Mouse (Mus musculus) neural tube, embryonic 11.5 days (tissue): ENCODE results near the gene Rbpj. TPM values are rescaled to one million over a fixed set of nuclear protein-coding genes. Genes with fewer than 3 reads are reported as not detected.
"Not testable (repeated sequence)": the region's sequence is repeated elsewhere in the genome, so short reads cannot be mapped to it uniquely, and the experiment has no call there.

Experiments
- ATAC-seq: fragments of 200-750 bp; cut with Nextera tagmentation; 2 replicates; pipeline ENCODE4 v1.8.0; 2017; ENCODE audit warnings: moderate number of reproducible peaks, mild to moderate bottlenecking, moderate TSS enrichment, moderate library complexity; ENCODE audit not compliant: insufficient read depth, low FRiP score, low TSS enrichment
- DNase-seq: peaks from one replicate; pipeline ENCODE4 v3.0.0-alpha.2; 2015; ENCODE audit warnings: low spot score
- H3K27ac ChIP-seq: fragments of 300-500 bp; sonication (generic); 2 replicates; pipeline ENCODE4 v1.5.1; 2014; ENCODE audit warnings: low read depth, mild to moderate bottlenecking, low read length
- H3K27me3 ChIP-seq: fragments of 300-500 bp; sonication (generic); 2 replicates; pipeline ENCODE4 v1.6.1; 2014; ENCODE audit warnings: mild to moderate bottlenecking, low read length, mixed read lengths; ENCODE audit not compliant: control insufficient read depth, insufficient read depth
- H3K36me3 ChIP-seq: fragments of 300-500 bp; sonication (generic); 2 replicates; pipeline ENCODE4 v1.6.1; 2014; ENCODE audit warnings: mild to moderate bottlenecking, low read length, moderate library complexity, mixed read lengths; ENCODE audit not compliant: control insufficient read depth, insufficient read depth
- H3K4me1 ChIP-seq: fragments of 300-500 bp; sonication (generic); 2 replicates; pipeline ENCODE4 v1.6.1; 2014; ENCODE audit warnings: low read length, mixed read lengths; ENCODE audit not compliant: control insufficient read depth, insufficient read depth
- H3K4me2 ChIP-seq: fragments of 300-500 bp; sonication (generic); 2 replicates; pipeline ENCODE4 v1.6.1; 2014; ENCODE audit warnings: low read depth, mild to moderate bottlenecking, moderate library complexity
- H3K4me3 ChIP-seq: fragments of 300-500 bp; sonication (generic); 2 replicates; pipeline ENCODE4 v1.5.1; 2014; ENCODE audit warnings: low read depth, low read length
- H3K9ac ChIP-seq: fragments of 300-500 bp; sonication (generic); 2 replicates; pipeline ENCODE4 v1.6.1; 2014; ENCODE audit warnings: mild to moderate bottlenecking, low read length
- H3K9me3 ChIP-seq: fragments of 300-500 bp; sonication (generic); 2 replicates; pipeline ENCODE4 v1.6.1; 2016; ENCODE audit warnings: low read length; ENCODE audit not compliant: control insufficient read depth
- WGBS: fragments of 180-500 bp; shearing (Covaris S2); extraction: QIAGEN DNeasy Blood & Tissue Kit; methylation state at CpG from one replicate; pipeline ENCODE4 v1.1.7; 2014; 5-methylcytosine and 5-hydroxymethylcytosine counted together
- polyA plus RNA-seq: library from polyadenylated mRNA; unstranded; fragments of >200 nt; fragmentation: Nextera tagmentation; extraction: Ambion mirVana; gene quantifications from 2 replicates; pipeline ENCODE4 v1.2.1, GENCODE M21; 2014

Gene Rbpj
- polyA plus RNA-seq, 1 experiment from 2014 or later, result 59.4 TPM

DNA sequence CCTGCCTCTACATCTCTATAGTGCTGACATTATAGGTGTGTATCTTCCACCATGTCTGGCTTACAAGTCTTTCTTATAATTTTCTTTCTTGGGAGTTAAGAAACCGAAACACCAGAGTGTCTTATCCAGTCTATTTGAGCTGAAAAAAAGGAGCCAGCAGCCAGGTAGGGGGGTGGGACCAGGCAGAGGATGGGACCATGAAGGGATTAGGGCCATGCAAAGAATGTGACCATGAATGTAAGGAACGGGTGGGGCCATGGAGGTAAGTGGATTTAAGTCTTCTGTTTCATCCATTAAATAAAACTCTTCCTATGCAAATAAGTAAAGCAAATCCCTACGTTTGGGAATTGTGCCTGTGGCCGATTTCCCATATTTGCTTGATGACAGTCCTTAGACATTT is 78.0 kb downstream of the Rbpj start:
- no peak overlapping the region for H3K27ac ChIP-seq
- WGBS, result 87% methylated on average over 4 of the region's 4 CpGs
- no peak overlapping the region for H3K4me3 ChIP-seq
- no peak overlapping the region for H3K9ac ChIP-seq
- H3K9me3 ChIP-seq, result no peaks in the 10 kb centered on the region
- ATAC-seq, result no peak
- DNase-seq, result no peak
- no peaks in the 10 kb centered on the region for H3K27me3 ChIP-seq
- no peaks in the 10 kb centered on the region for H3K36me3 ChIP-seq
- H3K4me2 ChIP-seq, result no peak overlapping the region
- H3K4me1 ChIP-seq, result no peaks in the 10 kb centered on the region

DNA sequence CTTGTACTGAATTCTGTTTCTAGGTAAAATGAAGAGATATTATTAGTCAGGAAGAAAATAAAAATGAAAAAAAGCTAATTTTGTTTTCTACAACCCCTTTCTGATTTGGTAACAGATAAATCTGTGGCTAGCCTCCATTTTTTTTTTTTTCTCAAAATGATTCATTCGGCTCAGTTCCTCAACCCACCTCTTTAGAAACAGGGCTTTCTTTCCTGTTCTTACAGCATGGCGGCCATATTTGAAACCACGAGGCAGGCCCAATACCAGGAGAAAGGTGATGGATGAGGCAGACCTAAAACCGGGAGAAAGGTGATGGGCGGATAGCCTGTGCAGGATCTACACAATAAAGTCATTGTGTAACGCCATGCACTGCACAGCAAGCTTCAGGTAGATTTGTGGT is 80.5 kb downstream of the Rbpj start:
- Histone ChIP-seq H3K36me3 (no peaks in the 10 kb centered on the region), H3K4me3 (no peak overlapping the region), H3K9me3 (no peaks in the 10 kb centered on the region), H3K27me3 (no peaks in the 10 kb centered on the region), H3K4me2 (no peak overlapping the region), H3K27ac (no peak overlapping the region), H3K9ac (no peak overlapping the region), H3K4me1 (no peaks in the 10 kb centered on the region)
- no peak for ATAC-seq
- no peak for DNase-seq
- WGBS, result 92% methylated on average over 6 of the region's 6 CpGs

DNA sequence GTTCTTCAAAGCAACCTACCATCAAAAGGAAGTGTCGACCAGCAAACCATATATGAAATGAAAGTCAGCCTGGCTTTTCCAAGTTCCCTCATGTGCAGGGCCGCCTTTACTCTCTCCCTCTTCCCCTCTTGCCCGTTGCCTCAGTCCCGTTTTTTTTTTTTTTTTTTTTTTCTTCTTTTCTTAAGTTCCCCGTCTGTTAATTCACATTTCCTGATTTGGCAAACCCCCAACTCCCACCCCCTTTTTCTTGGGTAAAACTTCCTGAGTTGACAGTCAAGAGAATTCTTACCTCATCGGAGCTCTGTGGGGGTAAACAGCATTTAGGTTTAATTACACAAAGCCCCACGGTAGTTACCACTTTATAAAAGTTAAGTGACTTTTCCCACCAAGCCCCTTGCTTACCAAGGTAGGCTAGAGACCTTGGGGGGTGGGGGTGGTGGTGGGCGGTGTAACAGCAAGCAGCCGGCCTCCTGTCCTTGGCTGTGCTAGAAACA is 81.1 kb downstream of the Rbpj start:
- DNase-seq (no peak), ATAC-seq (no peak)
- Histone ChIP-seq H3K27ac (no peak overlapping the region), H3K27me3 (no peaks in the 10 kb centered on the region), H3K4me1 (no peaks in the 10 kb centered on the region), H3K36me3 (no peaks in the 10 kb centered on the region), H3K4me3 (no peak overlapping the region), H3K4me2 (no peak overlapping the region), H3K9ac (no peak overlapping the region), H3K9me3 (no peaks in the 10 kb centered on the region)
- 78% methylated on average over 9 of the region's 9 CpGs for WGBS

DNA sequence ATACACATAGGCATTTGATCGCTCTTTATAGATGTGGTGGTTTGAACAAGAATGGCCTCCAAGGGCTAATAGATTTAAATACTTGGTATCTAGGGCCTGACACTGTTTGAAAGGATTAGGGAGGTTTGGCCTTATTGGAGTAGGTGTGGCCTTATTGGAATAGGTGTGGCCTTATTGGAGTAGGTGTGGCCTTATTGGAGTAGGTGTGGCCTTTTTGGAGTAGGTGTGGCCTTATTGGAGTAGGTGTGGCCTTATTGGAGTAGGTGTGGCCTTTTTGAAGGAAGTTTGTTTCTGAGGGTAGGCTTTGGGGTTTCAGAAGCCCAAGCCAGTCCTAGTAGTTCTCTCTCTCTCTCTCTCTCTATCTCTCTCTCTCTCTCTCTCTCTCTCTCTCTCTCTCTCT is 84.4 kb downstream of the Rbpj start:
- 100% methylated on average over 1 of the region's 1 CpGs for WGBS
- not testable (repeated sequence) for H3K9me3 ChIP-seq, H3K36me3 ChIP-seq, H3K27ac ChIP-seq, H3K27me3 ChIP-seq, H3K4me3 ChIP-seq, H3K4me1 ChIP-seq, DNase-seq, ATAC-seq, H3K9ac ChIP-seq, H3K4me2 ChIP-seq

DNA sequence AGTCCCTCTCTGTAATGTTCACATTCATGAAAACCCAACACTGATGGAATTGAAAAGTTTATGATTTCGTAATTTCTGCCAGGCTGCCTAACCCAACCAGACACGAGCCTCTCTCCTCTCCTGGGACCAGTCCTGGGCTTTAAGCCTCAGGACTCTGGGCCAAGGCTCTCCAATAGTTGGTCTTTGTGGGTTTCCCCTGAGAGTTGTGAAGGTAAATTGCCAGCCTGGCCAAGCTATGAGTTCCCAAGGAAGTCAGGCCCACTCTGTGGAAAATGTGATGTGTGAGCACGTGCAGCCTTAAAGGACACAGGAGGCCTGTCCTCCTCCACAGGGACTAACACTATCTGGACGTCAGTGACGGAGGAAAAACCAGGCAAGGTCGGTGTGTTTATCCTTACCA is 85.4 kb downstream of the Rbpj start:
- H3K36me3 ChIP-seq, result no peaks in the 10 kb centered on the region
- H3K9ac ChIP-seq, result no peak overlapping the region
- no peak for DNase-seq
- no peak for ATAC-seq
- H3K27ac ChIP-seq, result no peak overlapping the region
- H3K4me1 ChIP-seq, result no peaks in the 10 kb centered on the region
- no peaks in the 10 kb centered on the region for H3K9me3 ChIP-seq
- no peak overlapping the region for H3K4me2 ChIP-seq
- no peaks in the 10 kb centered on the region for H3K27me3 ChIP-seq
- no peak overlapping the region for H3K4me3 ChIP-seq
- 81% methylated on average over 6 of the region's 6 CpGs for WGBS

DNA sequence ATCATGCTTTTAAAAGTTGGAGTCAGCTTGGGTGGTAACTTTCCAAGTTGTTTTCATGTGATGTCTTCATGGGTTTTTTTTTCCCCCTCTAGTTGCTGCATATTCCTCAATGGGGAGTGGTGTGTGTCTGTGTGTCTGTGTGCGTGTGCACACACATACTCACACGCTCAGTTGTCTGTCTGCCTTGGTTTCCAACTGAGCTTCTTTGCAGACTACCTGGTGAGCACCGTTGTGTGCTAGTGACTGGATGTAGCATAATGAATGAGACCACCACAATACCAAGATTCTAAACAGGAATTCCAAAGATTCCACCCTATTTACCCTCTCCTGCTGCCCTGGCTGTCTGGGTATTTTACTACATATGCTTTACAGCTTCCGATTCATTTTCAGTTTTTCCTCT is 86.0 kb downstream of the Rbpj start:
- H3K36me3 ChIP-seq, result no peaks in the 10 kb centered on the region
- no peak overlapping the region for H3K9ac ChIP-seq
- ATAC-seq, result no peak
- no peaks in the 10 kb centered on the region for H3K9me3 ChIP-seq
- no peak for DNase-seq
- H3K4me2 ChIP-seq, result no peak overlapping the region
- 62% methylated on average over 4 of the region's 4 CpGs for WGBS
- H3K27me3 ChIP-seq, result no peaks in the 10 kb centered on the region
- H3K4me1 ChIP-seq, result no peaks in the 10 kb centered on the region
- H3K4me3 ChIP-seq, result no peak overlapping the region
- H3K27ac ChIP-seq, result no peak overlapping the region

DNA sequence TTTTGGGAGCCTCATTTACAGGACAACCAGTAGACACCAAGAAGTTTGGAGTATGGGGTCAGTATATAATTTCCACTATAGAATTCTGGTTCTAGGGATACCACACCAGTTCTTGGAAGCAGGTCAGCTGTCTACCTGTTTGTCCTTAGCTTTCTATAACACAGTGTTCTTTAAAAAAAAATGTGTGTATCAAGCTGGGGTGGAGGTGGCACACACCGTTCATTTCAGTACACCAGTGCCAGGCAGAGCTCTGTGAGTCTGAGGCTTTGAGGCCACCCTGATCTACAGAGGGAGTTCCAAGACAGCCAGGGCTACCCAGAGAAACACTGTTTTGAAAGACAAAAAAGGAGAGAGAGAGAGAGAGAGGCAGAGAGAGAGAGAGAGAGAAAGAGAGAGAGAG is 87.3 kb downstream of the Rbpj start:
- Histone ChIP-seq H3K9ac (no peak overlapping the region), H3K36me3 (no peaks in the 10 kb centered on the region), H3K4me3 (no peak overlapping the region), H3K4me2 (no peak overlapping the region), H3K9me3 (no peaks in the 10 kb centered on the region), H3K27ac (no peak overlapping the region), H3K27me3 (no peaks in the 10 kb centered on the region), H3K4me1 (no peaks in the 10 kb centered on the region)
- 88% methylated on average over 1 of the region's 1 CpGs for WGBS
- DNase-seq (no peak), ATAC-seq (no peak)

DNA sequence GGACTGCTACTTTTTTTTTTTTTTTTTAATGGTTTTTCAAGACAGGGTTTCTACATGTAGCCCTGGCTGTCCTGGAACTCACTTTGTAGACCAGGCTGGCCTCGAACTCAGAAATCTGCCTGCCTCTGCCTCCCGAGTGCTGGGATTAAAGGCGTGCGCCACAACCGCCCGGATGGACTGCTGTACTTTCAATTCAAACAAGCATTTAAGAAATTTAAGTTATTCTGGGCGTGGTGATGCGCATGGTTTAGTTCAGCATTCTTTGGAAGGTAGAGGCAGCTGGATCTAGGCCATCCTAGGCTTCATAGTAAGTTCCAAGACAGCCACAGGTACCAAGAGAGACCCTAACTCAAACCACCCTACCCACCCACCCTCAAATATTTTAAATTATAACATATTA is 88.2 kb downstream of the Rbpj start:
- no peak for DNase-seq
- no peaks in the 10 kb centered on the region for H3K4me1 ChIP-seq
- no peak overlapping the region for H3K4me3 ChIP-seq
- H3K4me2 ChIP-seq, result no peak overlapping the region
- no peak overlapping the region for H3K27ac ChIP-seq
- no peak for ATAC-seq
- H3K27me3 ChIP-seq, result no peaks in the 10 kb centered on the region
- no peaks in the 10 kb centered on the region for H3K9me3 ChIP-seq
- 93% methylated on average over 8 of the region's 8 CpGs for WGBS
- H3K9ac ChIP-seq, result no peak overlapping the region
- no peaks in the 10 kb centered on the region for H3K36me3 ChIP-seq

DNA sequence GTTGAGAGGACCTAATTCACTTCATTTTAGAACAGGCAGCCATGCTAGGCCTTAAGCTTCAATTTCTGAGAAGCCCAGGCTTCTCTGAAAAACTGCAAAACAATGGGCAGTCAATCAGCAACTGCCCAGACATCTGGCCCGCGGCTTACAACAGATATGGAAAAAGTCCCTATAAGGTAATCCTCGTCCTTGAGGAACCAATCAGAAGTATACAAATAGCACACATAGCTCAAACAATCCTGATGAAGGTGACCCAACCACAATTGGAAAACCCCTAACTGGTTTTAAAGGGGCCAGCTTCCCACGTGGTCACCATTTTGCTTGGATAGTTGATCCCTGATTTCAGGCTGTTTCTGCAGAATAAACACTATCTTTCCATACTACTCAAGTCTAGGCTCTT is 89.0 kb downstream of the Rbpj start:
- 85% methylated on average over 4 of the region's 4 CpGs for WGBS
- no peaks in the 10 kb centered on the region for H3K4me1 ChIP-seq

More for the DNA sequence above, 89.0 kb downstream of the Rbpj start:
- Histone ChIP-seq H3K27me3 (no peaks in the 10 kb centered on the region), H3K4me2 (no peak overlapping the region), H3K9ac (no peak overlapping the region), H3K27ac (no peak overlapping the region), H3K4me3 (no peak overlapping the region), H3K9me3 (no peaks in the 10 kb centered on the region), H3K36me3 (no peaks in the 10 kb centered on the region)
- DNase-seq (no peak), ATAC-seq (no peak)
